ENCODE assay signal across 10 mouse cellular contexts in genomic region chr13:5804381-5804941, GRCm38 (mm10). TPM values are rescaled to one million over a fixed set of nuclear protein-coding genes. Genes with fewer than 3 reads are reported as not detected.
DNase-seq lines count a peak whose midpoint lies in the region; ATAC-seq lines count a peak whose summit lies in the region.
"Had no signal": no experiment of that assay in that cellular context is flagged by ENCODE, and none has a peak within 500 bp of the region (broad histone marks: within the 10 kb centered on the region; RNA-seq: fewer than 3 reads in every experiment).

No protein-coding gene starts in this region.

- H3K36me3 ChIP-seq in kidney, embryonic 14.5 days (ENCODE audit: control insufficient read depth, insufficient read depth, low read length) = no peaks in the 10 kb centered on the region

- no peak overlapping the region for H3K9ac ChIP-seq in kidney, embryonic 14.5 days (ENCODE audit: low read depth, low read length)
- H3K9ac ChIP-seq: forebrain, postnatal 0 days had no signal

- ATAC-seq in kidney, embryonic 14.5 days (ENCODE audit: low FRiP score, low TSS enrichment) = no peak
- ATAC-seq in hematopoietic stem cell, adult 5-6 weeks (replicated peaks in 1 of 2; ENCODE audit: insufficient read depth in 1 of 2, low FRiP score in 2 of 2, low TSS enrichment in 1 of 2, low read depth in 1 of 2, poor library complexity in 2 of 2, severe bottlenecking in 2 of 2) = peak; percentile 28 to 47; a peak in 2 of 4 replicates
- 0 out of 2 replicates have a peak, but pooled peaks have one; percentile 40 for ATAC-seq in monocyte, adult 5-6 weeks (replicated peaks; ENCODE audit: insufficient number of reproducible peaks, low FRiP score, low TSS enrichment, poor library complexity, severe bottlenecking)
- ATAC-seq: forebrain, postnatal 0 days had no signal

- 31% methylated on average over 7 of the region's 7 CpGs for WGBS in kidney, embryonic 14.5 days

- H3K9me3 ChIP-seq in kidney, embryonic 14.5 days (ENCODE audit: control insufficient read depth, low read length) = no peaks in the 10 kb centered on the region

- 0 out of 2 replicates have a peak, but pooled peaks cover 4% of the 10 kb centered on the region for H3K4me1 ChIP-seq in kidney, embryonic 14.5 days (ENCODE audit: control insufficient read depth, insufficient read depth, low read length)

- no peak overlapping the region for H3K4me3 ChIP-seq in kidney, embryonic 14.5 days (ENCODE audit: low read length)

- H3K27me3 ChIP-seq in kidney, embryonic 14.5 days (ENCODE audit: control insufficient read depth, insufficient read depth, low read length) = no peaks in the 10 kb centered on the region

- H3K27ac ChIP-seq in kidney, embryonic 14.5 days (ENCODE audit: low read depth, low read length) = peak overlapping the region; percentile 55

- H3K4me2 ChIP-seq in kidney, embryonic 14.5 days (replicated peaks; ENCODE audit: low read depth, low read length) = no peak overlapping the region

- DNase-seq in kidney, adult 11 months = no peak
- DNase-seq in MEL-GATA-1-ER (ENCODE audit: extremely low read depth, low read depth) = peak; percentile 42
- no peak for DNase-seq in urinary bladder, postnatal 10 days (ENCODE audit: low spot score)
- DNase-seq in thymus, adult 18-20 months = no peak
- no peak for DNase-seq in ovary, postnatal 10 days (ENCODE audit: low spot score)
- DNase-seq: adrenal gland, adult 2 months; forebrain, postnatal 0 days had no signal

RNA-seq across cellular contexts. Expression of gene Klf6, which starts 56.8 kb away (rescaled TPM):
- 32.6 and 50.4 TPM in 2 replicates for polyA plus RNA-seq in kidney, embryonic 14.5 days (2014; fragmentation: Nextera tagmentation; extraction: Ambion mirVana)
- 269 and 295 TPM in 2 replicates for total RNA-seq in hematopoietic stem cell, adult 5-6 weeks (2017)
- total RNA-seq in monocyte, adult 5-6 weeks (2017) = 457 to 663 TPM (median 525 TPM) in 3 replicates
